Mouse (Mus musculus) stomach, postnatal 0 days (tissue): Measurements from ENCODE around the gene Mtmr3. TPM values are rescaled to one million over a fixed set of nuclear protein-coding genes. Genes with fewer than 3 reads are reported as not detected.
"Not testable (repeated sequence)": the region's sequence is repeated elsewhere in the genome, so short reads cannot be mapped to it uniquely, and the experiment has no call there.

Experiments
- ATAC-seq: fragments of 200-750 bp; cut with Nextera tagmentation; 2 replicates; pipeline ENCODE4 v1.8.0; 2017; ENCODE audit not compliant: low FRiP score, low TSS enrichment
- DNase-seq: peaks from one replicate; pipeline ENCODE4 v3.0.0-alpha.2; 2016; ENCODE audit warnings: low spot score
- H3K27ac ChIP-seq: fragments of 300-500 bp; sonication (generic); replicated peaks from 2 replicates; pipeline ENCODE4 v1.5.1; 2014; ENCODE audit warnings: mild to moderate bottlenecking, control low read depth
- H3K27me3 ChIP-seq: fragments of 300-500 bp; sonication (generic); 2 replicates; pipeline ENCODE4 v1.6.1; 2014; ENCODE audit warnings: low read length; ENCODE audit not compliant: control insufficient read depth, insufficient read depth
- H3K36me3 ChIP-seq: fragments of 300-500 bp; sonication (generic); 2 replicates; pipeline ENCODE4 v1.6.1; 2014; ENCODE audit warnings: low read length, mixed read lengths; ENCODE audit not compliant: control insufficient read depth, insufficient read depth
- H3K4me1 ChIP-seq: fragments of 300-500 bp; sonication (generic); replicated peaks from 2 replicates; pipeline ENCODE4 v1.6.1; 2014; ENCODE audit warnings: antibody characterized with exemption; ENCODE audit not compliant: control insufficient read depth, insufficient read depth
- H3K4me2 ChIP-seq: fragments of 300-500 bp; sonication (generic); replicated peaks from 2 replicates; pipeline ENCODE4 v1.6.1; 2014; ENCODE audit warnings: low read depth, mild to moderate bottlenecking, control low read depth, moderate library complexity
- H3K4me3 ChIP-seq: fragments of 300-500 bp; sonication (generic); 2 replicates; pipeline ENCODE4 v1.5.1; 2014; ENCODE audit warnings: low read depth, low read length, control low read depth
- H3K9ac ChIP-seq: fragments of 300-500 bp; sonication (generic); 2 replicates; pipeline ENCODE4 v1.6.1; 2014; ENCODE audit warnings: mild to moderate bottlenecking, low read length, control low read depth, mixed read lengths
- H3K9me3 ChIP-seq: fragments of 300-500 bp; sonication (generic); 2 replicates; pipeline ENCODE4 v1.6.1; 2016; ENCODE audit warnings: low read length; ENCODE audit not compliant: control insufficient read depth
- CTCF ChIP-seq: IDR thresholded peaks from 2 replicates; pipeline ENCODE4 v1.5.1; 2016; ENCODE audit warnings: antibody characterized with exemption, low read depth, mild to moderate bottlenecking, moderate library complexity
- EP300 ChIP-seq: optimal IDR thresholded peaks from 2 replicates; pipeline ENCODE3; 2016; ENCODE audit warnings: antibody characterized with exemption
- WGBS: fragments of 180-500 bp; shearing (Covaris S2); extraction: QIAGEN DNeasy Blood & Tissue Kit; methylation state at CpG from one replicate; pipeline ENCODE4 v1.1.7; 2014; 5-methylcytosine and 5-hydroxymethylcytosine counted together
- polyA plus RNA-seq: library from polyadenylated mRNA; unstranded; fragments of >200 nt; fragmentation: Nextera tagmentation; extraction: Ambion mirVana; gene quantifications from 2 replicates; pipeline ENCODE4 v1.2.1, GENCODE M21; 2015

Mtmr3 gene
- polyA plus RNA-seq, 1 experiment from 2014 or later = 11.7 TPM

- H3K27me3 ChIP-seq = no peaks in the 10 kb centered on the region
- no peaks in the 10 kb centered on the region for H3K4me1 ChIP-seq
- no peak overlapping the region for H3K4me2 ChIP-seq
- no peak overlapping the region for H3K27ac ChIP-seq
- no peaks in the 10 kb centered on the region for H3K36me3 ChIP-seq
- no peak for ATAC-seq
- no peak overlapping the region for H3K9ac ChIP-seq
- H3K4me3 ChIP-seq = no peak overlapping the region
- WGBS = 42% methylated on average over 4 of the region's 4 CpGs
- TF ChIP-seq EP300 (no peak), CTCF (no peak)
- DNase-seq = no peak
- no peaks in the 10 kb centered on the region for H3K9me3 ChIP-seq
Measured at GRCm38 (mm10) chr11:4545401-4545800, 49.3 kb downstream of the Mtmr3 start.

GRCm38 (mm10) chr11:4544627-4544921, 50.1 kb downstream of the Mtmr3 start:
- WGBS = 60% methylated on average over 1 of the region's 1 CpGs
- not testable (repeated sequence) for DNase-seq, H3K4me2 ChIP-seq, H3K9ac ChIP-seq, H3K9me3 ChIP-seq, H3K4me1 ChIP-seq, H3K36me3 ChIP-seq, ATAC-seq, H3K27me3 ChIP-seq, H3K27ac ChIP-seq, H3K4me3 ChIP-seq

- H3K9me3 ChIP-seq = no peaks in the 10 kb centered on the region
- H3K27ac ChIP-seq = no peak overlapping the region
- no peak overlapping the region for H3K9ac ChIP-seq
- no peak for DNase-seq
- no peak for ATAC-seq
- no peak for TF ChIP-seq CTCF
- no peak for TF ChIP-seq EP300
- H3K4me2 ChIP-seq = no peak overlapping the region
- no peak overlapping the region for H3K4me3 ChIP-seq
- peaks cover 2% of the 10 kb centered on the region; the same call in 1 of the 2 replicates for H3K36me3 ChIP-seq
- 72% methylated on average over 7 of the region's 7 CpGs for WGBS
- no peaks in the 10 kb centered on the region for H3K27me3 ChIP-seq
- no peaks in the 10 kb centered on the region for H3K4me1 ChIP-seq
Measured at GRCm38 (mm10) chr11:4543746-4544626, 50.7 kb downstream of the Mtmr3 start.

GRCm38 (mm10) chr11:4543040-4543551, 51.6 kb downstream of the Mtmr3 start:
- no peaks in the 10 kb centered on the region for H3K9me3 ChIP-seq
- no peak overlapping the region for H3K9ac ChIP-seq
- no peak overlapping the region for H3K4me2 ChIP-seq
- H3K27me3 ChIP-seq = no peaks in the 10 kb centered on the region
- TF ChIP-seq CTCF (no peak), EP300 (no peak)
- WGBS = 78% methylated on average over 2 of the region's 2 CpGs
- no peak overlapping the region for H3K4me3 ChIP-seq
- H3K27ac ChIP-seq = no peak overlapping the region
- H3K4me1 ChIP-seq = no peaks in the 10 kb centered on the region
- no peak for DNase-seq
- no peak for ATAC-seq
- H3K36me3 ChIP-seq = peaks cover 2% of the 10 kb centered on the region; the same call in 1 of the 2 replicates

- 66% methylated on average over 1 of the region's 1 CpGs for WGBS
- Histone ChIP-seq H3K27ac (no peak overlapping the region), H3K4me2 (no peak overlapping the region), H3K4me3 (no peak overlapping the region), H3K27me3 (no peaks in the 10 kb centered on the region), H3K9me3 (no peaks in the 10 kb centered on the region), H3K4me1 (no peaks in the 10 kb centered on the region), H3K9ac (no peak overlapping the region), H3K36me3 (peaks cover 2% of the 10 kb centered on the region; the same call in 1 of the 2 replicates)
- DNase-seq = no peak
- TF ChIP-seq EP300 (no peak), CTCF (no peak)
- no peak for ATAC-seq
Measured at GRCm38 (mm10) chr11:4536645-4537044, 58.0 kb downstream of the Mtmr3 start.

GRCm38 (mm10) chr11:4527132-4527531, 67.5 kb downstream of the Mtmr3 start:
- Histone ChIP-seq H3K4me3 (no peak overlapping the region), H3K27ac (no peak overlapping the region), H3K4me2 (no peak overlapping the region), H3K27me3 (no peaks in the 10 kb centered on the region), H3K9me3 (no peaks in the 10 kb centered on the region), H3K4me1 (no peaks in the 10 kb centered on the region), H3K9ac (no peak overlapping the region), H3K36me3 (0 out of 2 replicates have a peak, but pooled peaks cover 6% of the 10 kb centered on the region)
- no peak for TF ChIP-seq EP300
- no peak for TF ChIP-seq CTCF
- ATAC-seq (no peak), DNase-seq (no peak)
- 79% methylated on average over 3 of the region's 3 CpGs for WGBS
